Mouse (Mus musculus) urinary bladder, adult 18-20 months (tissue): ENCODE data around the gene Stag2.

Experiments used
- DNase-seq, 2 experiments: peaks; one replicate each; pipeline ENCODE4 v3.0.0; 2022; ENCODE audit warnings: low spot score in 2 of 2, mixed read lengths in 2 of 2

The Stag2 gene

DNA sequence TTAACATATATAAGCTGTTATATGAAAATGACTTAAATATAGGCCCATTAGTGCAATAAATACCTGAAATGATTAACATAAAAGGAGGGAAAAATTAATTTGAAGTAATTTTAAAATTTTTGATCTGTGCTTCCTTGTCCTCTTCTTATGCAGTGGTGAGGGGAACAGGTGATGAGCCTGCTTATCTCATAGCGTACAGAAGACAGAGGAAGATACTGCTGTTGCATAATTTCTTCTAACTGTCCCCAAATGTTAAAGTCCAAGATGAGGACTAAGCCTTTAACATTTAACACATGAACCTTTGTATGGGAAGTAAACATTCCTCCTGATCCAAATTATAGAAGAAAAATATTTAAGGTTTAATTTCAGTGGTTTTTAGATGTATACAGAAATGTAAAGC is 66.6 kb downstream of the Stag2 start:
- DNase-seq, result no peak

DNA sequence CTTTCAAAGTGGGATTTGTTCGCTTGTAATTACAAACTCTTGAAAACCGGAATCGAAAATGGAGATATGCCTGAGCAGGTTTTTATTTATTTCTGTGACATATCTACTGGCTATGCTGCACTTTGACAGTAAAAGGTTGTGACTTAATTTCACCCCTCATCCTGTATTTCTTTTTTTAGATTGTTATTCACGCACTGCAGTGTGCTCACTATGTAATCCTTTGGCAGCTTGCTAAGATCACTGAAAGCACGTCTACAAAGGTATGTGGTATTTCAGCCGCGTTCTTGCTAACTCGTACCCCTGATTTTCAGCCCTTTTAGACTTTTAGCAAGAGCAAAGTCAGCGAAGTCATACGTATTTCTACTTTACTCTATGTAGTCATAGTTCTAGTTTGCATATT is 101.2 kb downstream of the Stag2 start:
- no peak for DNase-seq

DNA sequence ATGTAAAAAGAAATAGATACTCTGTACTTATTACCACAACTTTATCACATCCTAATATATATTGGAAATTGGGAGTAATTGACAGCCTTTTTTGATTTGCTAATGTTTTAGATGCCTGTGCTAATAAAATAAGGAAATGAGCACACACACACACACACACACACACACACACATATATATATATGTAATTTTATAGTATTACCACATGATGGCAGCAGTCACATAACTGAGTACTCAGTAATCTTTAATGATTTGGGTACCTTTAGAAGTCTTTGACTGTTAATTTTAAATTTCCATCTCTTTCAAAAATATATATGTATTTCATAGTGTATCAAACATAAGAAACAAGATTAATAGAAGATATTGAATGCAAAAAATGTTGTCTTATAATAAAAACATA is 123.6 kb downstream of the Stag2 start:
- DNase-seq, result no peak

DNA sequence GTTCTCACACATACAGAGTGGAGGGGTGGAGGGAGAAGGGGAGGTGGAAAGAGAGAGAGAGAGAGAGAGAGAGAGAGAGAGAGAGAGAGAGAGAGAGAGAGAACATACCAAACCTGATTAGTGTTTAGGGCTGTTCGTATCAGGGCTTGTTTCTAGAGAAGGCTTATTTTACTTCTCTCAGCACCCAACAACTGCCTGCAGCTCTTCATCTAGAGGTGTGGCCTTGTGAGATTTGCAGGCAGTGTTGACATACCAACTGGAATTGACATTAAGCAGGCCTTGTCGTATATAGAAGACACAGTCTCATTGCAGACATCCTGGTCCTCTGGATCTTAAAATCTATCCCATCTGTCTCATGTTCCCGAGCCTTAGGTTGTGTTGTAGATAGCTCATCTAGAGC is 141.1 kb downstream of the Stag2 start:
- DNase-seq, result no peak

DNA sequence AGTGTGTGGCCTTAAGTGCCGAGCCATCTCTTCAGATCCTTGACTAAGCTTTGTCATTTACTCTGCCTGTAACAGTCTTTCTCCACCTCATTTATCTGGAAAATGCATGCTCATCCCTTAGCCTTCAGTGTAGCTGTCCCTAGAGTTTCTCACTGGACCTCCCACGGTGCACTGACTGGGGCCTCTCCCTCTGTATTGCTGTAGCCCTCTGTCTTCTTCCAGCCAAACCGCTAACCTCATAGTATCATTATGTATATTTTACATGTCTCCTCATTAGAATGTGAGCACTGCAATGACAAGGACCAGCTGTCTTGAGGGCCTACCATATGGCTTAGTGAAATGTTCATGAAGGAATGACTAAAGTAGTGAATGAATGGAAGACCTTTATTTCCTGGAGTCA is 166.1 kb downstream of the Stag2 start:
- no peak for DNase-seq

DNA sequence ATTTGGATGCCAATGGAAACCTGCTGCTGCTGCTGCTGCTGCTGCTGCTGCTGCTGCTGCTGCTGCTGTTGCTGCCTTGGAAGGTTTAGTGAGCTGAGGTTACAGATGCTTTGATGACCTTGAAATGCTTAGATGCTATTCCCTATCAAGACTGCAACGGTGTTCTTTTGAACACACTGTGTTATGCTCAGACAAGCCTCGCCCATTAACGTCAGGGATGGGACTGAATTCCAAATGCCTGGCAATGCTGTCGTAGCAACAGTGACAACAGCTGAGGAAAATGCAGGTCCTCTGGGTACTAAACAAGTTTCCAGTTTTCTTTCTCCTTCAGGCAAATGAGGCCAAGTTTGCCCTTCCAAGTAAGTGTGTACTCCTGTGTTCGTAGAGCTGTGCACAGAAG is 171.3 kb downstream of the Stag2 start:
- no peak for DNase-seq

DNA sequence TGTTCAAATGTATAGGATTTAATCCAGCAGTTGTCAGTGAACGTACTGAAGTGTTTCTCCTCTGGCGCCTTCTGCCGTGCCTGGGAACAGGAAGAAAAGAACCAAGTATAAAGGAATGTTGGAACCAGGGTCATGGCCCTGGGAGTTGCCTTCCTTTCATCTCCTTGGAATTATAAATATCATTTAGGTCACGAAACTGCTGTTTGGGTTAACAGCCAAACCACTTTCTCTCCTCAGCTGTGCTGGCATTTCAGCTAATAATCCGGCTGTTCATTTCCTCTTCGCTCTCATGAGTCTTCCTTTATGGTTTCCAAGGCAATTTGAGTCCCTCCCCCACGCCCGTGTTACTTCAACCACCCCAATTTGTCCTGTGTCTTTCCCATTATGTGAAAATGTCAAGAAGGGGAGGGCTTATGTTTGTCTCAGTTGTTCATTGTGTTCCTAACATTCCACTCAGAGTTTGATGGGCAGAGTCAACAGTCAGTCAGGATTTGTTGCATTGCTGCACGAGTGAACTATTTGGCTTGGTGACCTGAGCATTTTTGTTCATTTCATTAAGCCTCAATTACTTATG is 172.2 kb downstream of the Stag2 start:
- no peak for DNase-seq

DNA sequence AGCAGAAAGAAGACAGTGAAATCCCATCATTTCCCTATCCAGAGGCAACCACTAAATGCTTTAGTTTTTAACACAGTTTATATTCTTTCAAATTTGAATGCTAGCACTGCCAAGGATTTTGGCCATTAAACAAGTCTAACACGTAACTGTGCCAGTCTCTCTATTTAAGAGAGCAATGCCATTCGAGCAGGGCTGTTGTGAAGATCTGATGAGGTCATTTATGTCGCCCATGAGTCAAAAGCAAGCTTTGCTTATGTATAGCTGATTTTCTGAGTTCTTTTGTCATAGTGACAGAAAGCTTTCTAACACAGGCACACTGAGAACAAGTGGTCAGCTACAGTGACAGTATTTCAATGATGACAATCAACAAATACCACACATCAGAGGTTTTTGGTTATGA is 175.7 kb downstream of the Stag2 start:
- DNase-seq, result no peak
